Mouse (Mus musculus) testis, adult 2 months (tissue): ENCODE data around the gene Hyal5.

Experiments used
- CTCF ChIP-seq: fragments of 200-500 bp; IDR thresholded peaks from 2 replicates; pipeline ENCODE4 v1.5.1; 2012; ENCODE audit warnings: low read depth, mild to moderate bottlenecking, inconsistent platforms, low read length, moderate library complexity; ENCODE audit not compliant: control insufficient read depth, insufficient read depth, insufficient replicate concordance
- POLR2A ChIP-seq: fragments of 200-500 bp; IDR thresholded peaks from 2 replicates; pipeline ENCODE4 v1.6.1; 2012; ENCODE audit warnings: low read depth, mild to moderate bottlenecking, inconsistent platforms, low read length, moderate library complexity; ENCODE audit not compliant: control insufficient read depth

GRCm38 (mm10) chr6:24857697-24858096 is at the start of gene Hyal5:
- TF ChIP-seq CTCF (no peak), POLR2A (no peak)
